Mouse (Mus musculus): ENCODE data around the gene Rpl11.
"Not testable (repeated sequence)": the region's sequence is repeated elsewhere in the genome, so short reads cannot be mapped to it uniquely, and the experiment has no call there.

Gene Rpl11

GRCm38 (mm10) chr4:135986301-135986942 lies 66.8 kb downstream of the Rpl11 start:
- in situ Hi-C loops (cut with MboI; ENCODE audit: unreplicated experiment in 2 of 2) = no loop called here

- in situ Hi-C loops (cut with MboI; ENCODE audit: unreplicated experiment in 2 of 2) = no loop called here
These were observed 67.5 kb downstream of the Rpl11 start for GRCm38 (mm10) chr4:135985769-135986168.

- in situ Hi-C loops (cut with MboI; ENCODE audit: unreplicated experiment in 2 of 2) = no loop called here
These were observed 68.0 kb downstream of the Rpl11 start for GRCm38 (mm10) chr4:135985193-135985592.

- in situ Hi-C loops (cut with MboI; ENCODE audit: unreplicated experiment in 2 of 2) = no loop called here
These were observed 68.7 kb downstream of the Rpl11 start for GRCm38 (mm10) chr4:135984556-135984955.

GRCm38 (mm10) chr4:135981524-135982063 lies 71.6 kb downstream of the Rpl11 start:
- in situ Hi-C loops (cut with MboI; ENCODE audit: unreplicated experiment in 2 of 2) = no loop called here

GRCm38 (mm10) chr4:135980223-135980622 lies 73.0 kb downstream of the Rpl11 start:
- in situ Hi-C loops (cut with MboI; ENCODE audit: unreplicated experiment in 2 of 2) = not testable (repeated sequence)

Measured in v-Abl transformed pro-B cells (cell line).